Mouse (Mus musculus) adrenal gland, adult 8-10 months (tissue): ENCODE results near the gene Magea1. TPM values are rescaled to one million over a fixed set of nuclear protein-coding genes. Genes with fewer than 3 reads are reported as not detected.
"Not testable (repeated sequence)": the region's sequence is repeated elsewhere in the genome, so short reads cannot be mapped to it uniquely, and the experiment has no call there.

Experiments
- DNase-seq: peaks from one replicate; pipeline ENCODE4 v3.0.0; 2022
- total RNA-seq, 4 experiments: library from RNA; stranded (reverse); gene quantifications; 2 replicates each; pipeline ENCODE4 v1.2.4; 2022

Gene Magea1
- not detected for total RNA-seq

GRCm38 (mm10) chrX:155089693-155090092 is at the start of gene Magea1:
Gene Magea1 (minus strand): TSS chrX:155089793.
- DNase-seq: not testable (repeated sequence)

GRCm38 (mm10) chrX:155128312-155128711 is 38.7 kb upstream of the Magea1 start, which contains the start of gene Cldn34b2:
Gene Cldn34b2 (minus strand): TSS chrX:155128412.
- DNase-seq: not testable (repeated sequence)

- DNase-seq: no peak
Measured at GRCm38 (mm10) chrX:155098024-155098423, 8.4 kb upstream of the Magea1 start.

- DNase-seq: not testable (repeated sequence)
Measured at GRCm38 (mm10) chrX:155093566-155093965, 4.0 kb upstream of the Magea1 start, which contains the start of gene Magea2. Gene Magea2 (minus strand): TSS chrX:155093666.

- DNase-seq: not testable (repeated sequence)
Measured at GRCm38 (mm10) chrX:155063045-155063444, 26.5 kb downstream of the Magea1 start, which contains the start of gene Magea5. Gene Magea5 (minus strand): TSS chrX:155063145.

Other genes with a start within 250 kb of the Magea1 start
- not detected for gene Cldn34b1, start 199.5 kb downstream of the Magea1 start, total RNA-seq
- not detected for gene Magea6, start 153.8 kb downstream of the Magea1 start, total RNA-seq
- gene Magea3, start 140.3 kb downstream of the Magea1 start, total RNA-seq: not detected
- gene Magea8, start 93.9 kb downstream of the Magea1 start, total RNA-seq: not detected
- gene Magea5, start 26.6 kb downstream of the Magea1 start, total RNA-seq: not detected
- gene Magea2, start 3.9 kb upstream of the Magea1 start, total RNA-seq: not detected
- not detected for gene Cldn34b2, start 38.6 kb upstream of the Magea1 start, total RNA-seq
- gene Sat1, start 126.7 kb upstream of the Magea1 start, total RNA-seq: 100 to 1,000 TPM; 112 to 145 (median 136) TPM
- 10 to 100 TPM; 46.2 to 52.9 (median 49.2) TPM for gene Acot9, start 172.7 kb upstream of the Magea1 start, total RNA-seq